Mouse (Mus musculus) stomach, embryonic 14.5 days (tissue): ENCODE results near the gene Aacs. TPM values are rescaled to one million over a fixed set of nuclear protein-coding genes. Genes with fewer than 3 reads are reported as not detected.
A peak's percentile ranks its signal among the peaks of the same experiment; 100 is the strongest.

Source experiments
- ATAC-seq: fragments of 200-750 bp; cut with Nextera tagmentation; 2 replicates; pipeline ENCODE4 v1.8.0; 2017; ENCODE audit warnings: low read depth, moderate TSS enrichment; ENCODE audit not compliant: insufficient number of reproducible peaks, insufficient read depth, low FRiP score
- H3K27ac ChIP-seq: fragments of 300-500 bp; sonication (generic); 2 replicates; pipeline ENCODE4 v1.5.1; 2014; ENCODE audit warnings: mild to moderate bottlenecking, low read length, moderate library complexity, mixed read lengths
- H3K27me3 ChIP-seq: fragments of 300-500 bp; sonication (generic); 2 replicates; pipeline ENCODE4 v1.6.1; 2014; ENCODE audit warnings: low read length, control low read depth, mixed read lengths; ENCODE audit not compliant: control insufficient read depth, insufficient read depth
- H3K36me3 ChIP-seq: fragments of 300-500 bp; sonication (generic); 2 replicates; pipeline ENCODE4 v1.6.1; 2014; ENCODE audit warnings: mild to moderate bottlenecking, control low read depth, low read length, moderate library complexity, mixed read lengths; ENCODE audit not compliant: control insufficient read depth, insufficient read depth
- H3K4me1 ChIP-seq: fragments of 300-500 bp; sonication (generic); 2 replicates; pipeline ENCODE4 v1.6.1; 2014; ENCODE audit warnings: low read length, control low read depth, mixed read lengths; ENCODE audit not compliant: control insufficient read depth, insufficient read depth
- H3K4me2 ChIP-seq: fragments of 300-500 bp; sonication (generic); replicated peaks from 2 replicates; pipeline ENCODE4 v1.6.1; 2014; ENCODE audit warnings: low read depth, low read length, control low read depth
- H3K4me3 ChIP-seq: fragments of 300-500 bp; sonication (generic); 2 replicates; pipeline ENCODE4 v1.5.1; 2014; ENCODE audit warnings: low read depth, low read length, control low read depth
- H3K9ac ChIP-seq: fragments of 300-500 bp; sonication (generic); replicated peaks from 2 replicates; pipeline ENCODE4 v1.6.1; 2014; ENCODE audit warnings: low read depth, mild to moderate bottlenecking, control low read depth, low read length, moderate library complexity, mixed read lengths
- H3K9me3 ChIP-seq: fragments of 300-500 bp; sonication (generic); 2 replicates; pipeline ENCODE4 v1.6.1; 2016; ENCODE audit warnings: low read depth, low read length, control low read depth; ENCODE audit not compliant: control insufficient read depth
- WGBS: fragments of 180-500 bp; shearing (Covaris S2); extraction: QIAGEN DNeasy Blood & Tissue Kit; methylation state at CpG from one replicate; pipeline ENCODE4 v1.1.7; 2014; 5-methylcytosine and 5-hydroxymethylcytosine counted together
- polyA plus RNA-seq: library from polyadenylated mRNA; unstranded; fragments of >200 nt; fragmentation: Nextera tagmentation; extraction: Ambion mirVana; gene quantifications from 2 replicates; pipeline ENCODE4 v1.2.1, GENCODE M21; 2014

Aacs gene
- polyA plus RNA-seq, 1 experiment from 2014 or later = 45.6 TPM

- H3K9ac ChIP-seq = no peak overlapping the region
- peaks cover 23% of the 10 kb centered on the region for H3K4me1 ChIP-seq
- peaks cover 9% of the 10 kb centered on the region; the same call in 1 of the 2 replicates for H3K36me3 ChIP-seq
- no peaks in the 10 kb centered on the region for H3K9me3 ChIP-seq
- ATAC-seq = no peak
- H3K4me2 ChIP-seq = no peak overlapping the region
- H3K27me3 ChIP-seq = no peaks in the 10 kb centered on the region
- H3K27ac ChIP-seq = no peak overlapping the region; the same call in 1 of the 2 replicates
- WGBS = 73% methylated on average over 11 of the region's 11 CpGs
- no peak overlapping the region for H3K4me3 ChIP-seq
These were observed 5.0 kb downstream of the Aacs start for GRCm38 (mm10) chr5:125480434-125481231.

- ATAC-seq = no peak
- WGBS = 88% methylated on average over 7 of the region's 7 CpGs
- H3K27ac ChIP-seq = no peak overlapping the region
- peaks cover 10% of the 10 kb centered on the region for H3K4me1 ChIP-seq
- no peak overlapping the region for H3K4me2 ChIP-seq
- H3K27me3 ChIP-seq = no peaks in the 10 kb centered on the region
- no peak overlapping the region for H3K4me3 ChIP-seq
- H3K9me3 ChIP-seq = no peaks in the 10 kb centered on the region
- H3K36me3 ChIP-seq = peaks cover 16% of the 10 kb centered on the region; the same call in 1 of the 2 replicates
- H3K9ac ChIP-seq = no peak overlapping the region
These were observed 6.9 kb downstream of the Aacs start for GRCm38 (mm10) chr5:125482474-125482873.

GRCm38 (mm10) chr5:125483712-125484611 lies 8.3 kb downstream of the Aacs start:
- H3K4me3 ChIP-seq = no peak overlapping the region
- H3K4me2 ChIP-seq = no peak overlapping the region
- 80% methylated on average over 5 of the region's 6 CpGs for WGBS
- ATAC-seq = no peak
- no peaks in the 10 kb centered on the region for H3K9me3 ChIP-seq
- peaks cover 6% of the 10 kb centered on the region; the same call in 1 of the 2 replicates for H3K4me1 ChIP-seq
- H3K27ac ChIP-seq = no peak overlapping the region
- H3K36me3 ChIP-seq = peaks cover 16% of the 10 kb centered on the region; the same call in 1 of the 2 replicates
- H3K27me3 ChIP-seq = no peaks in the 10 kb centered on the region
- no peak overlapping the region for H3K9ac ChIP-seq

GRCm38 (mm10) chr5:125485031-125485778 lies 9.6 kb downstream of the Aacs start:
- 95% methylated on average over 4 of the region's 4 CpGs for WGBS
- Histone ChIP-seq H3K4me3 (no peak overlapping the region), H3K27me3 (no peaks in the 10 kb centered on the region), H3K4me1 (peaks cover 6% of the 10 kb centered on the region; the same call in 1 of the 2 replicates), H3K36me3 (peaks cover 18% of the 10 kb centered on the region; the same call in 1 of the 2 replicates), H3K27ac (no peak overlapping the region), H3K9me3 (no peaks in the 10 kb centered on the region), H3K4me2 (no peak overlapping the region), H3K9ac (no peak overlapping the region)
- no peak for ATAC-seq

- Histone ChIP-seq H3K4me1 (no peaks in the 10 kb centered on the region), H3K4me3 (no peak overlapping the region), H3K4me2 (no peak overlapping the region), H3K36me3 (peaks cover 26% of the 10 kb centered on the region; the same call in 1 of the 2 replicates), H3K27me3 (no peaks in the 10 kb centered on the region), H3K9me3 (no peaks in the 10 kb centered on the region), H3K27ac (no peak overlapping the region), H3K9ac (no peak overlapping the region)
- no peak for ATAC-seq
- WGBS = 83% methylated on average over 1 of the region's 1 CpGs
These were observed 10.5 kb downstream of the Aacs start for GRCm38 (mm10) chr5:125486088-125486487.

- Histone ChIP-seq H3K27ac (no peak overlapping the region), H3K36me3 (peaks cover 35% of the 10 kb centered on the region; the same call in 1 of the 2 replicates), H3K4me3 (no peak overlapping the region), H3K4me2 (no peak overlapping the region), H3K9ac (0 out of 2 replicates have a peak overlapping the region, but pooled peaks have one; percentile 6), H3K27me3 (no peaks in the 10 kb centered on the region), H3K9me3 (no peaks in the 10 kb centered on the region), H3K4me1 (no peaks in the 10 kb centered on the region)
- no peak for ATAC-seq
- 76% methylated on average over 11 of the region's 11 CpGs for WGBS
These were observed 11.9 kb downstream of the Aacs start for GRCm38 (mm10) chr5:125487375-125488115.

- Histone ChIP-seq H3K36me3 (peaks cover 34% of the 10 kb centered on the region; the same call in 1 of the 2 replicates), H3K4me2 (no peak overlapping the region), H3K9ac (no peak overlapping the region), H3K27me3 (no peaks in the 10 kb centered on the region), H3K4me3 (no peak overlapping the region), H3K4me1 (no peaks in the 10 kb centered on the region), H3K9me3 (no peaks in the 10 kb centered on the region), H3K27ac (no peak overlapping the region)
- ATAC-seq = no peak
- WGBS = 55% methylated on average over 4 of the region's 4 CpGs
These were observed 12.5 kb downstream of the Aacs start for GRCm38 (mm10) chr5:125488116-125488455.
